Mouse (Mus musculus) CH12.LX (cell line): Measurements from ENCODE around the gene Sec14l1.

Source experiments
- CTCF ChIP-seq, 2 experiments: IDR thresholded peaks in 1 of 2; conservative IDR thresholded peaks in 1 of 2; 2 replicates each; pipeline ENCODE4 v1.5.1; 2011 to 2012; ENCODE audit warnings: low read depth in 2 of 2, low read length in 2 of 2, improper control_type of control experiment in 1 of 2, inconsistent platforms in 1 of 2, mild to moderate bottlenecking in 1 of 2, moderate library complexity in 1 of 2
- ELF1 ChIP-seq: IDR thresholded peaks from 2 replicates; pipeline ENCODE4 v1.6.1; 2014; ENCODE audit warnings: low read depth, mild to moderate bottlenecking, inconsistent platforms, low read length, improper control_type of control experiment
- EP300 ChIP-seq: IDR thresholded peaks from 2 replicates; pipeline ENCODE4 v1.6.1; 2011; ENCODE audit warnings: low read length, improper control_type of control experiment
- MYC ChIP-seq: IDR thresholded peaks from 2 replicates; pipeline ENCODE4 v1.6.1; 2011; ENCODE audit warnings: low read depth, mild to moderate bottlenecking, improper control_type of control experiment, low read length
- PAX5 ChIP-seq: IDR thresholded peaks from 2 replicates; pipeline ENCODE4 v1.6.1; 2012; ENCODE audit warnings: low read length, inconsistent platforms, mixed read lengths
- POLR2AphosphoS2 ChIP-seq: IDR thresholded peaks from 2 replicates; pipeline ENCODE4 v1.6.1; 2011; ENCODE audit warnings: low read depth, low read length, improper control_type of control experiment
- USF1 ChIP-seq: IDR thresholded peaks from 2 replicates; pipeline ENCODE4 v1.6.1; 2014; ENCODE audit warnings: low read depth, mild to moderate bottlenecking, inconsistent platforms, low read length, improper control_type of control experiment
- ZKSCAN1 ChIP-seq: IDR thresholded peaks from 2 replicates; pipeline ENCODE4 v1.6.1; 2012; ENCODE audit warnings: low read depth, inconsistent platforms, low read length, improper control_type of control experiment, borderline replicate concordance
- ZNF384 ChIP-seq: IDR thresholded peaks from 2 replicates; pipeline ENCODE4 v1.6.1; 2012; ENCODE audit warnings: low read depth, low read length, improper control_type of control experiment, inconsistent platforms

DNA sequence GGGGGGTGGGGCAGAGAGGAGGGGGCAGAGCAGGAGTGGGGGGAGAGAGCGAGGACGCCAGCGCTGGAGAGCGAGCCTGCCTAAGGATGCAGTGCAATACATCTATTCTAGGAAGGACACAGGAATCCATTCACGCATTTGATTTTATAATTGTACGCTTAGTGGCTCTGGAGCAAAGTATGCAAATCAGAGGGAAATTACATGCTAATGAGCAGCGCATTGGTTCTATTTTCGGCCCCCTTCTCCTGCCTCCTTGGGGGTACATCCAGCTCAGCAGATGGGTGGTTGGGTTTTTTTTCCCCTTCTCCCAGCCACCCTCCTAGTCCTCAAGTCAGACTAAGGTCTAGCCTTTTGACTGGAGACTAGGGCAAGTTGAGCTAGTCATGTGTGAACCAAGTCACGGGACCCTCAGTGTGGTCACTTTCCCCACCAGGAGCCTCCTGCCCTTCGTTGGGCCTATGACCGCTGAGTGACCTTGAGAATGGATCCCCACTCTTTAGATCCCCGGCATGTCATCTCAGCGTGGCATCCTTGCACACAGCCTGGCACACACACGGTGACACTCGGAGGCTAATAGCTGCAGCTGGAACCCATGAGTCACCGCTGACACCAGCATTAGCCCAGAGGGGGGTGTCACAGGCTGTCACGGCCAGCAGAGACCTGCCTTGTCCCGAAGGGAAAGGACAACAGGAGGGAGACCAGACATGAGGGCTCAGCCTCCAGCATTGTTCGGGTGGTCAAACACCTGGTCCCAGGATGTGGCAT is 55.0 kb downstream of the Sec14l1 start:
- TF ChIP-seq ELF1 (no peak), USF1 (no peak), MYC (no peak), CTCF (conservative IDR thresholded peaks at IDR 0.05 in 1 of 2, IDR thresholded peaks at IDR 0.05 in 1 of 2; ENCODE audit: low read depth in 2 of 2, low read length in 2 of 2) (no peak), PAX5 (no peak), EP300 (no peak), ZKSCAN1 (no peak), POLR2AphosphoS2 (no peak), ZNF384 (no peak)
